Mouse (Mus musculus) T-helper 17 cell (primary cell): ENCODE results near the gene Gfpt2.

Source experiments
- in situ Hi-C, 2 experiments: fragments of 300-600 bp; cut with MboI, MseI; formaldehyde crosslinking; loops; 1 replicate in 1 of 2; 2 replicates in 1 of 2; pipeline ENCODE4 v1.15.1; 2025; ENCODE audit warnings: high pct_unique_total_duplicates in 2 of 2

The Gfpt2 gene

DNA sequence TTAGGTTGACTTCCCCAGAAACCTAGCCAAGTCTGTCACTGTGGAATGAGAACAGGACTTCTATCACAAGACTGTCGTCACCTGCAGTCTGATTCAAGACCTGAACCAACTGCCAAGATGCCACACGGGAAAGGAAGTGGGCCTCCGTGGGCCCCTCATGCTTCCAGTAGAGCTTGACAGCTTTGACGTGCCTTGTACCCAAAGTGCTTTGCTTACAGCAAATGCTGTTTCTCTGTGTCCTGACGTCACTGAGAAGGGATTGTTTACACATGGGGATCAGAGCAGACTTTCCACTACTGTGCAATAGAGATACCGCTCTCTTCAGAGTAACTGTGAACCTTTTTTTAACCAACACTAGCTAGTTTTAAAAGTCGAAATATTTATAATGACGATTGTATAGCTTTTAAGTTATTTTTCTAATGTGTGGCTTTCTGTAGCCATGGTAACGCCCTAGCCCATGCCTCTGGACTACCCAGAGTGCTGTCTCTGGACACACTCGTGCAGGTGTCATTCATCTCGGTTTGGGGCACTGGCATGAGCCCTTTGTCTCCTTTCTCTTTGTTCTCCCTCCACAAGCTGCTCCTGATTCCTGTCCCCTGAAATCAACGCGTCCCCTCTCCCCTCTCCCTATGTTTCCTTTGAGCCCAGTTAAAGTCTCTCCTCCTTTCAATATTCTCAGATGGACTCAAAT, 43.9 kb downstream of the Gfpt2 start:
- in situ Hi-C loops: no loop called here

DNA sequence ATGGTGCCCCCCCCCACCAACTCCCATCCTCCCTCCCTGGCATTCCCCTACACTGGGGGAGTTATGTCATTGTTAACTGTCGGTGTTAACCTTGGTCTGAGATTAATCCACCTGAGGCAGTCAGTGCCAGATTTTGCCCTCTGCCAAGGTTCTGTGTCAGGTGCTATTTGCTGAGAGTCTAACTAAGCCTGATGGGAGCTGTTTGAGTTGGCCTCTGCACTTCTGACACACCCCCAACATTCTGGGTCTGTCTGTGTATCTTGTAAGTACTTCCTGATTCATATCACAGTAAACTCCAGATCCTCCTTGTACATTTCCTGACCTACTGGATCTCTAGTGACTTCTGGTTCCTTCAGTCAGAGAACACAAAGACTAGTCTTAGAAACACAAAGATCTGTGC, 46.7 kb downstream of the Gfpt2 start:
- in situ Hi-C loops: no loop called here

DNA sequence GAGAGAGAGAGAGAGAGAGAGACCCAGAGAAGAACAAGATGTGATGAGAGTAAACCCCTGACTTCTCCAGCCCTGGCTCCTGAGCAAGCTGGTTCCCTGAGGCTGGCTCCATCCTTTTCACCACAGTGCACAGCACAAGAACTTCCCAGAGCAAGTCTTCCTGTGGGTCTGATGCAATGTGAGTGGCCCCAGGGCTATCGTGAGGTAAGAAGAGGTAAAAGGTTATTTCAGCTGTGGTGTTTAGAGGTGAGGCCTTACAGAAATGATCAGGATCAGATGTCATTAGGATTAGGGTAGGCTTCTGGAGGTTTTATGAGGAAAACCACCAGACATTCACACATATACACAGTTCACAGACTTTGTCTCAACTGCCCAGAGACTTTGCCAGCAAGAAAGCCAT, 47.9 kb downstream of the Gfpt2 start:
- in situ Hi-C loops: no loop called here

DNA sequence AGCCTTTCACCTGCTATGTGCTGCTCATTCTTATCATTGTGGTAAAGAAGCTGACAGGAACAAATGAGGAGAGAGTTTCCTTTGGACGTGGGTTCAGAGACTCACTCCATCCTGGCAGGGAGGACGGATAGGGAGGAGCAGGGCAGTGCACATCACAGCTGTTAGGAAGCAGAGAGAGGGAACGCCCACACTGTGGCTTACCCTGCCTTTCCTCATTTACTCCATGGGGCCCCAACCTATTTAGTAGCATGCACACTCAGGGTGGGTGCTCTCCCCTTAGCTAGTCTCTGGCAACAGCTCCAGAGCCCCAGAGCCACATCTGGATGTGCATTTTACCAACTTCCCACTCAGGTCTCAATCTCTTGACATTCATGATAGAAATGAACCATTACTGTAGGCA, 48.7 kb downstream of the Gfpt2 start:
- in situ Hi-C loops: no loop called here

DNA sequence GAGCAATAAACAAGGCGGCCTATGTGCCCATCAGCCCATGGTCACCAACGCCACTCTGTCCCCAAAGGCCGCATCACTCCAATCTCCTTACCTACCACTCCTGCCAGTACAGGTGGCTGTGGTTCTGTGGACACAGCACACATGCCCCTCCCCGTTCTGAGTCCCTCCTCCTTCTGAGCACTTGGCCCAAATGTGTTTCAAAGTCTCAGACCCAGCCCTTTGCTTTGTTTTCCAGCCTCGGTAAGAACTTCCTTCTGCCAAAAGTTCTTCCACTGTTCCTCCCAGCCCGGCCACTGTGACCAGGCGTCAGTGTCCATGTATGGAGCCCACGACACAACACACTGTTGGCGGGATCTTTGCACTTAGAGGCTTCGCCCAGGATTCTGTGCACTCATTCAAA, 50.3 kb downstream of the Gfpt2 start:
- in situ Hi-C loops: no loop called here

DNA sequence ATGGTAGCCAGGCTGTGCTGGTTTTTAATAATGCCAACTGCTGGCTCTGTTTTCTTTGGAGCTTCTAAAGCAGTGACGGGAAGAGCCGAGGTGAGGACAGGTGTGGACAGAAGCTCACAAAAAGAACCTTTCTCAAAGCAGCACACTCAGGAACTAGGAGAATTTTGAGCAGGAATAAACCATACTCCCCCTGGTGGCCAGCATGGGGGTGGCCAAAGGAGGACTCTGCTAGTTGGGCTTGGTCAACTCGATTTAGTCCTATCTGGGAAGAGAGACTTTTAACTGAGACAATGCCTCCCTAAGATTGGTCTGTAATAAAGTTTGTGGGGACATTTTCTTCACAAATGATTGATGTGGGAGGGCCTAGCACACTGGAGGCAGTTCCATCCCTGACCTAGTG, 51.0 kb downstream of the Gfpt2 start:
- in situ Hi-C loops: no loop called here

DNA sequence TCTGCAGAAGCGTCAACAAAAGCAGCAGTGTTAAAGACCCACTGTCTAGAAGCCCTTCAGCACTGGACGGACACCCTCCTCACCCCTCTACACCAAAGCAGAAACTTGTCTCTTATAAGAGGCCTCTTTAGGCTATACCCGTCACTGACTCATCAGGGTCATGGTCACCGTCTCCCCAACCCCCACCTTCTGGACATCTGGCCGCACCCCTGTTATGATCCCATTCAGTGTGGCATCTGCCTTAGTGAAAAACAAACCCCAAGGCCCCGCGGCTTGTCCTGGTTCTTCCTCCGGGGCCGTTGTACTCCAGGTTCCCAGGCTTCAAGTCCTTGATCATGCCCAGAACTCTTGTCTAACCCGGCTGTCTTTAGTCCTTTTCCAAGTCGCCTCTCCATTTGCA, 52.0 kb downstream of the Gfpt2 start:
- in situ Hi-C loops: no loop called here

DNA sequence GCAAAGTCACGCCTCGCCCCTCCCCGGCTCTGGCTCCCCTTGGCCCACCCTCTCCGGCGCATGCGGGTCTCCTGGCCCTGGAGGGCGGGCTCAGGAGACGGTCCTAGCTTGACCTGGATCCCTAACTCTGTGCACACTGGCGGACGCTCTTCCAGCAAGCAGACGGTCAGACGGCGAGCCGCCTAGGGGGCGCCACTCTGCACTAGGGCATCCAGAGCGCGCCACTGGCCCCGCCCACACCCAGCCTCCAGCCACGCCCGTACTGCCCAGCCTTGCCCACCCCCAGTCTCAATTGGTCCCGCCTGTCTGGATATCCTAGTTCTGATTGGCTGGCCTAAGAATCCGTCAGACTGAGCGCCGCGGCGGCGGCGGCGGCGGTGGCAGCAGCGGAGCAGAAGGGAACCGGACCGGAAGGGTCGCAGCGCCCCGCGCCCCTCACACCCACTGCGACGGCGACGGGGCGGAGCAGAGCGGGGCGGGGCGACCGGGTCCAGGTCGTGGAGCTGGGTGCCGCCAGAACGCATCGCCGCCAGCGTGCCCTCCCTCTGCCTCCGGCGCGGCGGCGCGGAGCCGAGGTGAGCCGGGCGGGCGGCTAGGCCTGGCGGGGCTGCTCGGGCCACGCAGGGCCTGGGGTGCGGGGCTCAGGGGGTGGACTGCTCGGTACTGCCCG, 52.6 kb downstream of the Gfpt2 start, which contains the start of gene Mapk9:
TSS of gene Mapk9 (plus strand) at position 351 of the 670 bp plus-strand sequence.
- in situ Hi-C loops: no loop called here

DNA sequence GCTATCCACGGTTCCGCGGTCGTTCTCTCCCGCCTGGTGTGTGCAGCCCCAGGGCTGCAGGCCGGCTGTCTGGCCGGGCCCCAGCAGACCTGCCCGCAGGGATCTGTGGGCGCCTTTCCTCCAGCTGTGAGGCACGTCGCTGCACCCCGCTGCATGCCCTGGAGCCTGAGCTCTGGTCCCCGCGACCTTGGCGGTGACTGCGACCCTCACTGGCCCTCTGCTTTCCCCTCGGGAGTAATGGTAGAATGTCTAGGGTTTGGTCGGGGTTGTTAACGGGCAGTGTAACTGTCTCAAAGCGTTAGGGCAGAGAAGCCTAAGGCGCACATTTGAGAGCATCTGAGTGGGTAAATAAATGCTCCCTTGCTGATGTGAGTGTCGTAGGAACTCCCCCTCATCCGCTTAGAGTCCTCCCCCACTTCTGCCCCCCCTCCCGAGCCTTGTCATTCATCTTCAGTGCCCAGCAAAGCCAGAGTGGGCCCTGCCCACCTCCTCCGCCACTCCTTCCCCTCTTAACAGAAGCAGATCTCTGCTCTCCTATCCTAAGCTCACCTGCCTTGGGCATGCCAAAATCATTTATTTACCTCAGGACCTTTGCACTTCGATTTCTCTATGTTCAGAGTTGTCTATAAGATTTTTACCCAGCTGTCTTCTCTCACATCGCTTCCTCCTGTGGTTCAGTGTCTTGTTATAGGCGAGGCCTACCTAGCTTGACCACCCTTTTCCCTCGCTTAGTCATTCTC, 53.3 kb downstream of the Gfpt2 start:
- in situ Hi-C loops: no loop called here

DNA sequence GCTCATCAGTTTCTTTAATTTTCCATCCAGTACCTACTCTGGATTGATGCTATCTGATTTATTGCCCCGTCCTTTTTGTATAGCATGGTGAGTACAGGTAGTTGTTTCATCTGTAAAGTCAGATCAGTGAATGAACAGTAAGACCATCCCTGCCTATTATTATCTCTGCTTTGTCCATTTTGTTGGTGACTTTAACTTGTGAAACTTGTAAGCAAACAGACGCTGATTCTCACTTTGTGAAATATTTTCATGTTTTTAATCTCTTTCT, 53.8 kb downstream of the Gfpt2 start:
- in situ Hi-C loops: no loop called here

DNA sequence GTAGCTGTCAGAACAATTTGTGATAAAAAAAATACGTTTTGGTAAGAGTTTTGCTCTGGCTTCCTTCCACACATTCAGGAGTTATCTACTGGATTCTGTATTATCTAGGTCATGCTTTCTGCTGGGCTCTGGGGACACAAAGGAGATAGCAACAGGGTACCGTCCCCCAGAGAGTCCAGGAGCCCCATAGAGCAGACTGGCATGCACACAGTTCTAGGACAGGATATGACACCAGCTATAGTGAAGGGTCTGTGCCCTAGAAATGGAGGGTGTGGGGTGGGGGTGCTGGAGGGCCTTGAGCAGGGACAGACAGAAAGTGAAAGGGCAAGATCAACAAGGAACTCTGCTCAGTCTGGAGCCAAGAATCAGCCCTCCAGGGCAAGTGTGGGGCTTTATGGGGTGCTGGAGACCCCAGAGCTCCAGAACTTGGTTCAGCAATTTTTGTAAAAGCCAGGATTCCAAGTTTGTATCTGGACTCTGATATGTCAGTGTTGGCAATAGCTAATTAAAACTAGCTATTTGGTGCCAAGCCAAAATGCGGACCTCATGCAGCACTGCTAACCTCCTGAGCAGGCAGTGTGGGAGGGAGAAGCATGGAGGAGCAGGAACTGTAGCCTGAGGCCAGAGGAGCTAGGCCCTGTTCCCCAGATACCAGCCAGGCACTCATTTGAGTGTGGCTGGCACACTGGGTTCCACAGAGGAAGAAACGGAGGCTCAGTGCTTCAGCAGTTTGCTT, 54.3 kb downstream of the Gfpt2 start:
- in situ Hi-C loops: no loop called here

DNA sequence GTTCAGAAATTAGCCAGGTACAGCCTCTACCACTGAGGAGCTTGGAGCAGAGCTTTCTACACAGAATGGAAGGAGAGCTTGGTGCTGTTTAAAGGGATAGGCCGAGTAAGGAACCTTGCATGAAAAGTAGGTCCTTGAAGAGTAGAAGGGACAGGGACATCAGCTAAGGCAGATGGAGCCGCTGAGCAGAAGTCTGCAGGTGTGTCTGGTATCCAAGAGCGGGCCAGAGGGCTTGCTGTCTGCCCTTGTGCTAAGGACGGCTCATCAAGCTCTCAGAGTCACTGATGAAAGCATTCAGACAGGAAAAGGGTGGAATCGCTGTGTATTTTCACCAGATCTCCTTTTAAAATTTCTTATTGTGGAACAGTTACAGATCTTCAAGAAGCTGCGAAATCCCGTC, 56.4 kb downstream of the Gfpt2 start:
- in situ Hi-C loops: no loop called here

DNA sequence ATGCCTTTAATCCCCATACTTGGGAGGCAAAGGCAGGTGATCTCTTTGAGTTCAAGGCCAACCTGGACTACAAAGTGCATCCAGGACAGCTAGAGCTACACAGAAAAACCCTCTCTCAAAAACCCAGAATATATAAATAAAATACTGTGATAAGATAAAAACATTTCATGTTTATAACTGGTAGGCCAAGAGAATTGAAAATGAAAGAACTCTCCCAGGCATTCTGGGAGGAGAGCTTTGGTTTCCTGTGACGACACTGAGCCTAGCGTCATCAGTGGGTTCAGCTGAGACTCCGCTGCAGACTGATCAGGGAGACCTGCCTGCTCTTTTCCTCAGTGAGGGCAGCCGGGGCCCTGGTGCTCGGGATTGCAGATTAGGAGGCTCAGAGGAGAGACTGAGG, 61.2 kb downstream of the Gfpt2 start:
- in situ Hi-C loops: no loop called here

DNA sequence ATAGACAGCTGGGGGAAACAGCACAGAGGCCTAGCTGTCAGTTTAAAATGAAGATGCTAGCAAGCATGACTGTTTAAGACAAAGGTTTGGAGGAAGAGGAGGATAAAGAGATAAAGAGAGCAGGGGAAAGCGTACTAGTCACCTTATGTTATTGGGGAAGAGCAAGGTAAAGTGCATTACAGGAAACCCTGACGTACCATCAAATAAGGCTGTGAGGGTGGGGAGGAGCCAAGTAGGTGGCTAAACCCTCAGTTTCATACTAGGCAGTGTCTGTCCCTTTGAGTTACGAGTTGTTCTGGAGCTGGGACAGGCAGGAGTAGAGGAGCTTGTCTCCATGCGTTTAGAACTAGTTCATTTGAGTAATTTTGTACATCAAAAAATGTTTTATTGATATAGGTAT, 67.2 kb downstream of the Gfpt2 start:
- in situ Hi-C loops: no loop called here

DNA sequence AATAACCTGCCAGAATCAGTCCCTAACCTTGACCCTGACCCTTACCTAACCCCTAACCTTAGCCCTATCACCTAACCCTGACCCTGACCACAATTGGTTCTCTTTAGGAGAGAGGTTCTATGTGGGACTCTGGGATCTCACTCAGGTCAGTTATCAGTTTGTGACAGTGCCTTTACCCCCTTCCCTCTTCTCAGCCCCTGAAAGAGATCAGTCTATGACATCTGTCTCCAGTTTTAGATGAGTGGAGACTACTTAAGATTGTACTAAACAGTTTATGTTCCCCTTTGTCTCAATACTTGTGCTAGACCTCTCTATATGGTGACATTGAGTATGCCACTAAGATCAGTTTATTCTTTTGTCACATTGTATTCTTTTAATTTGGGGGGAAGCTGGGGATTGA, 69.9 kb downstream of the Gfpt2 start:
- in situ Hi-C loops: no loop called here

DNA sequence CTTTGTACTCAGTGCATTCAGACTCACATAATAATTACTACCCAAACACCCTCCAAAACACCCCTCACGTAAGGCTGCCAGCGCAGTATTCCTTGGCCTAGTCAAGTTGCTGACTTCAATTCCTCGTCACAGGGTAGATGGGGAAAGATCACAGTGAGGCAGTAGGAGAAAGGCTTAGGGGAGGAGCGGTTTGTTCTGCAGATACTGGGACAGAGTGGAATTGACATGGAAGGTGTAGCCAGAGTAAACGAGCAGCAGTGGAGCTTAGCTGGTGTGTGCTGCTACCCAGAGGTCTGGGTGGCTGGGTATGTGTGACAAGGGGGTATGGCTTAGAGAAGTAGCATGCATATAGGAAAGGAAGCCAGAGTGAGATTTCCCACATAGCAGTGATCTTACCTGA, 73.3 kb downstream of the Gfpt2 start:
- in situ Hi-C loops: loop anchor here in 1 of 2 experiments (5.0 kb wide), 1 partner anchor 45 kb away; no protein-coding TSS in a partner anchor

DNA sequence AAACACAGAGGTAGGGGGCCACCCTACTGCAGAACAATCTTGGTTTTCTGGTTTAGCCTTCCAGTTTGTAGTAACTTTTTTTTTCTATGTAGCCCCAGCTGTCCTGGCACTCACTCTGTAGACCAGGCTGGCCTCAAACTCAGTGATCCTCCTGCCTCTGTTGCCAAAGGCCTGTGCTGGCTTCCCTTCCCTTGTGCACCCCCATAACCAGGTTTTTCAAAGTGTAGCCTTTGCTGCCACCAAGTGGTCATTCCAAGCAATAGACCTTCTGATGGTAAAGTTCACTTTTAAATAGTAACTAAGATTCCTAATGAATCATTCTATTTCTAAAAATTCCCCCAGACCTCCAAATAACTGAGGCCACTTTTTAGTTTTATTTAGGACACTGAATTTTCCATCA, 75.8 kb downstream of the Gfpt2 start:
- in situ Hi-C loops: loop anchor here (5.0 kb wide), 2 partner anchors 47 to 212 kb away; no protein-coding TSS in a partner anchor

DNA sequence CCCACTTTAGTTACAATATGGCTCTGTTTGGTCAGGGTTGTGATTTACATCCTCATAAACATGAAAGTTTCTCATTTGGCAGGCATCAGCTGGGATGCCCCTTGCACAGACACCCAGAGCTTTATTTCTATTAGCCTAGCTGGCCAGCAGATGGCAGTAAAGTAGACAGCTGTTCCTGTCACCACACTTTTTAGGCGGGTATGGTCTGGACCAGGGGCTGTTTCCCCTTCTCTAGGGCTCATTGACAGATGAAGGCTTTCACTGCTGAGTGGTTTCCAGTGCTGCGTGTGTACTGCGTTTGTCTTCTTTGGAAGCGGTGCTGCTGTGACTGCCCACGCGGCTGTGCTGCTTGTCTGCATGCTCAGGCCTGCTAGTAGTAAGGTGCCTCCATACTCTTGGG, 77.9 kb downstream of the Gfpt2 start:
- in situ Hi-C loops: loop anchor here (5.0 kb wide), 2 partner anchors 50 to 215 kb away; no protein-coding TSS in a partner anchor

DNA sequence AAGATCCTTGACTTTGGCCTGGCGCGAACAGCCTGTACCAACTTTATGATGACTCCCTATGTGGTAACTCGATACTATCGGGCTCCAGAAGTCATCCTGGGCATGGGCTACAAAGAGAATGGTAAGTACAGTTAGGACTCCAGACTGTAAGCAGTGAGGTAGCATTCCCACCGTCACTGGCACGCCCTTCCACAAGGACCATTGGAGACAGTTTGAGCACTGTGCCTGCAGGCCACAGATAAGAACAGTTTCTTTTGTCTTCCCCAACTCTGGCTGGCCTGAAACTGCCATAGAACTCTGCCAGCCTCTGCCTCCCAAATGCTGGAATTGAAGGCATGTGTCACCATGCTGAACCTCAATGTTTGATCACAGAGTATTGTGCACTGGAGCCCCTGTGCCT, 78.8 kb downstream of the Gfpt2 start:
- in situ Hi-C loops: loop anchor here (5.0 kb wide), 2 partner anchors 50 to 215 kb away; no protein-coding TSS in a partner anchor

DNA sequence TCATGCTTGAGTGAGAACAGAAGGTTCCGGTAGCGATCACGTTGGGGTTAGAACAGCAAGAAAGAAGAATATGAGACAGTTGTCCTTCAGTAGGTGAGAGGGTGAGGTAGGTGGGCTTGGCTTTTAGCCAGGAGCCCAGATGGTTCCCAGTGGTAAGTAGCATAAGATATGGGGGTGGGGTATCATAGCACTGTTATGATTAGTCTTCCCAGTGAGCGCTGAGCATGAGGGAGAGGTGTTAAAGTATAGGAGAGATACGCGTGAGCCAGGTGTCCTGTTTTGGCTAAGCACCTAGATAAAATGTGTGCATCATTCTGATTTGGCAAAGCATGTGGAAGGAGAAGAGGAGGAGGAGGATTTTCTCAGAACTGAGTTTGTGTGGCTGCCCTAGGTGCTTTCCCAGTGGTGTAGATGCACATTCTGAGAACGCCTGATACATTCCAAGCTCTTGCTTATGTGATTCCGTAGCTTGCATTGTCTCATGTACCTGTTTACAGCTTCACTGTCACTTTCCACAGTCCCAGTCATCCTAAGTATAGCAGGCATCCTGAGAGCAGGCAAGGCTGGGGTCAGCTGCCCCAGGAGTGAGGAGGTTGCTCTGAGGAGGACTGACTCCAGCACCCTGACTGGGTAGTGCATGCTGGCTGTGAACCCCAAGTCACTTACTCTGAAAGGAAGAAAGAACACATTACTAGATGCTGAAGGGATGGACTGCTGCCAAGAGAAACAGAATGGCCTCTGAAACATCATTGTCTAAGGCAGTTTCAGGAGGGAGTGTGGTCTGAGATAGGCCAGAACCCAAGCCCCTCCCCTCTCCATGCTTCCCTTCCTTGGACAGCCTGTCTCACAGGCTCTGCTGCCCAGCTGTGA, 83.2 kb downstream of the Gfpt2 start:
- in situ Hi-C loops: no loop called here
